Mouse (Mus musculus) limb, embryonic 11.5 days (tissue): Measurements from ENCODE around the gene Abca1. TPM values are rescaled to one million over a fixed set of nuclear protein-coding genes. Genes with fewer than 3 reads are reported as not detected.

Experiments
- ATAC-seq: fragments of 200-750 bp; cut with Nextera tagmentation; 2 replicates; pipeline ENCODE4 v1.8.0; 2017; ENCODE audit warnings: low read depth; ENCODE audit not compliant: insufficient number of reproducible peaks, low FRiP score, low TSS enrichment
- DNase-seq: peaks from one replicate; pipeline ENCODE4 v3.0.0-alpha.2; 2015; ENCODE audit warnings: low spot score
- H3K27ac ChIP-seq: fragments of 300-500 bp; sonication (generic); replicated peaks from 2 replicates; pipeline ENCODE4 v1.5.1; 2014; ENCODE audit warnings: low read depth, mild to moderate bottlenecking, low read length
- H3K27me3 ChIP-seq: fragments of 300-500 bp; sonication (generic); 2 replicates; pipeline ENCODE4 v1.6.1; 2014; ENCODE audit warnings: mild to moderate bottlenecking, low read length, mixed read lengths; ENCODE audit not compliant: control insufficient read depth, insufficient read depth
- H3K36me3 ChIP-seq: fragments of 300-500 bp; sonication (generic); 2 replicates; pipeline ENCODE4 v1.6.1; 2014; ENCODE audit warnings: mild to moderate bottlenecking, low read length, moderate library complexity, mixed read lengths; ENCODE audit not compliant: control insufficient read depth, insufficient read depth
- H3K4me1 ChIP-seq: fragments of 300-500 bp; sonication (generic); 2 replicates; pipeline ENCODE4 v1.6.1; 2014; ENCODE audit warnings: low read length, mixed read lengths; ENCODE audit not compliant: control insufficient read depth, insufficient read depth
- H3K4me2 ChIP-seq: fragments of 300-500 bp; sonication (generic); 2 replicates; pipeline ENCODE4 v1.6.1; 2014; ENCODE audit warnings: low read depth, mild to moderate bottlenecking, moderate library complexity; ENCODE audit not compliant: severe bottlenecking
- H3K4me3 ChIP-seq: fragments of 300-500 bp; sonication (generic); 2 replicates; pipeline ENCODE4 v1.5.1; 2014; ENCODE audit warnings: low read depth, low read length
- H3K9ac ChIP-seq: fragments of 300-500 bp; sonication (generic); 2 replicates; pipeline ENCODE4 v1.6.1; 2014; ENCODE audit warnings: mild to moderate bottlenecking, low read length
- H3K9me3 ChIP-seq: fragments of 300-500 bp; sonication (generic); 2 replicates; pipeline ENCODE4 v1.6.1; 2016; ENCODE audit warnings: low read length; ENCODE audit not compliant: control insufficient read depth
- WGBS: fragments of 180-500 bp; shearing (Covaris S2); extraction: QIAGEN DNeasy Blood & Tissue Kit; methylation state at CpG from one replicate; pipeline ENCODE4 v1.1.7; 2014; 5-methylcytosine and 5-hydroxymethylcytosine counted together
- polyA plus RNA-seq: library from polyadenylated mRNA; unstranded; fragments of >200 nt; fragmentation: Nextera tagmentation; extraction: Ambion mirVana; gene quantifications from 2 replicates; pipeline ENCODE4 v1.2.1, GENCODE M21; 2014

Abca1 gene
- polyA plus RNA-seq, 1 experiment from 2014 or later = 4.5 TPM

DNA sequence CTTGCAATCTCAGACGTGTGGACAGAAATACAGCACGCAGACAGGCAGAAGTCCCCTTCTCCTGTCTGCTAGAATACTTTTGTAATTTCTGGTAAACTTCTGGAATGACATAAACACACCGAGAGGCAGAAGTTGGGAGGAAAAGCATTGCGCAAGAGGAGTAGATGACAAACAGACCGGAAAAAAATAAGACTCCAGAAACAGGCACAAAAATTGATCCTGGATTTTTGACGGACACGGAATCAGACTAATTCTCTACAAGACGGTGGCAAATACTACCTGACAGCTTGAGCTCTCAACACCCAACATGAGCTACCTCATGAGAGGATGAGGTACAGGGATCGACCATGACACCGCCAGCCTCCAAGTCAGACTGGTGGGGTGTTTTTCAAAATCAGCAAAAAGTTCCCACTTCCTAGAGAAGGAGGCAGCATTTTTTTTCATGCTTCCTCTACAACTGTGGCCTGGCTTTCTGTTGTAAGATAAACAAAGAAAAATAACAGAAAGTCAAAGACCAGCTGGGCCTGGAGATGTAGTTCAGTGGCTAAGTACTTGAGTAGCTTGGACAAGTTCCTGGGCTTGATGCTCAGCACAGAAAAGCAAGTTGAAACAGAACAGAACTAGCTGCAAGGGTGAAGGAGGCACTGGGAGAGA is 34.7 kb downstream of the Abca1 start:
- 94% methylated on average over 10 of the region's 10 CpGs for WGBS
- no peak for DNase-seq
- H3K27ac ChIP-seq = no peak overlapping the region

DNA sequence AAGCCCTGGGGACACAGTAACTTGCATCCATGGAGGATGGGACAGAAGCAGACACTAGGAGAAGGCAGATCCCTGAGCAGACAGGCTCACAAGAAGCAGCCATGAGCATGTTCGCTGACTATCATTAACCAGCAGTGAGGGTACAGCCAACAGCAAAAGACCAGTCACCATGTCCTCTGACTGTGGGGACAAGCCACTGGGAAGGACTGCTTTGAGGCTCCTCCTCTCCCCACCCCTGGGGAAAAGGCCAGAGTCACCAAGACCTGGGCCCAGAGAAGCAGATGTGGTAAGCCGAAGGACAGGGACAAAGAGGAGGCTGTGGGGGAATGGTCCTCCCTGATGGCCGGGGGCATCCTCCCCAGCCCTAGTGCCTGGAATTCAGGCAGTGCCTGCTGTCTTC is 37.4 kb downstream of the Abca1 start:
- WGBS = 84% methylated on average over 3 of the region's 3 CpGs
- H3K27me3 ChIP-seq = no peaks in the 10 kb centered on the region

More for the DNA sequence above, 34.7 kb downstream of the Abca1 start:
- ATAC-seq = no peak
- no peaks in the 10 kb centered on the region for H3K4me1 ChIP-seq
- H3K9ac ChIP-seq = no peak overlapping the region
- H3K27me3 ChIP-seq = no peaks in the 10 kb centered on the region
- peaks cover 3% of the 10 kb centered on the region; the same call in 1 of the 2 replicates for H3K36me3 ChIP-seq
- H3K4me2 ChIP-seq = no peak overlapping the region
- no peaks in the 10 kb centered on the region for H3K9me3 ChIP-seq
- no peak overlapping the region for H3K4me3 ChIP-seq

DNA sequence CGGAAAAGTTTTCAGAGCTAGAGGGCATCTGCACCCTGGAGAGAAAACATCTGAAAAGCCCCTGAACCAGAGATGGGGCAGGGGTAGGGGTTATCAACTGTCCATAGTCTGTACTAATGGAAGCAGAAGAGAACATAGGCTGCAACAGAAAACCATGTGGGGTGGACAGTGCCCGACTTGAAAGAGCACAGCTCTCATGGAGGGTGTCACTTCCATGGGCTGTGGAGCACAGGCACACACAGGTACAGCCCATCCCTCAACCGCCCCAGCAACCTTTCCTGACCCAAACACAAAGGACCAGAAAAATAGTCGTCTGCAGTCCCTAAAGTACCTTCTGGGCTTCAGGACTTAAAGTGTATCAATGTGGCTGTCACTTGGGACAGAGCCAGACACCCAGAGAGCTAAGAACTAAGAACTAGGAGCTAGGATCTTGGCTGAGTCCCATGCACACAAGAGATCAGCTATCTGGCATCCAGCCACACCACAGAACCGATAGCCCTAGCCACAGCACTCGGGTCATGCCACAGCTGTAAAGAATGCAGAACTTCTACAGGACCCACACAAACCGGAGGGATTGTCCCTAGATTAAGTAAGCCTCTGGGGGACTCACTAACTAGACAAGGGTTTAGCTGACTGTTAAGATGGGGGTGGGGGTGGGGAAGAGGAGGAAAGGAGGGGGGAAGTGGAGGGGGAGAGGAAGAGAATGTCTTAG is 38.0 kb downstream of the Abca1 start:
- 81% methylated on average over 7 of the region's 7 CpGs for WGBS
- Histone ChIP-seq H3K27me3 (no peaks in the 10 kb centered on the region), H3K9me3 (no peaks in the 10 kb centered on the region), H3K27ac (no peak overlapping the region), H3K4me2 (no peak overlapping the region), H3K4me1 (no peaks in the 10 kb centered on the region), H3K9ac (no peak overlapping the region), H3K36me3 (no peaks in the 10 kb centered on the region; the same call in 1 of the 2 replicates), H3K4me3 (no peak overlapping the region)
- no peak for ATAC-seq
- no peak for DNase-seq

More for the DNA sequence above, 37.4 kb downstream of the Abca1 start:
- Histone ChIP-seq H3K4me1 (no peaks in the 10 kb centered on the region), H3K4me2 (no peak overlapping the region), H3K9ac (no peak overlapping the region), H3K27ac (no peak overlapping the region), H3K36me3 (peaks cover 1% of the 10 kb centered on the region; the same call in 1 of the 2 replicates), H3K9me3 (no peaks in the 10 kb centered on the region), H3K4me3 (no peak overlapping the region)
- DNase-seq (no peak), ATAC-seq (no peak)

DNA sequence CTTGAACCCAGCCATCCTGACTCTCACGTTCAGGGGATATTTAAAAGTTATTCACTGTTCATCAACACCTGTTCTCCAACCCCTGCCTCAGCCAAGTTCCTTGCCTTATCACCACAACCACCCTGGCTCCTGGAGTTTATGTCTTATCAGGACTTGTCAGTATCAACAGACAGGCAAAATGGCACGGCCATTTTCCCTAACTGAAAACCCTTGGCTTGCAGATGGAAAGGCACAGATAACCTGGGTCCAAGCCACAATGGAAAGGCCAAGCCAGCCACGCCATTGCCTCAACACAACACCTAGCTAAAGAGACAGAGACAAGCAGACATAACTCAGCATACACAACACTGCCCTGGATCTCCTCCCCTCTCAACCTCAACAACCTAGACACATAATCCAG is 38.6 kb downstream of the Abca1 start:
- Histone ChIP-seq H3K27me3 (no peaks in the 10 kb centered on the region), H3K4me2 (no peak overlapping the region), H3K4me1 (no peaks in the 10 kb centered on the region), H3K36me3 (no peaks in the 10 kb centered on the region), H3K9me3 (no peaks in the 10 kb centered on the region), H3K9ac (no peak overlapping the region), H3K4me3 (no peak overlapping the region), H3K27ac (no peak overlapping the region)
- 92% methylated on average over 3 of the region's 3 CpGs for WGBS
- DNase-seq = no peak
- no peak for ATAC-seq

DNA sequence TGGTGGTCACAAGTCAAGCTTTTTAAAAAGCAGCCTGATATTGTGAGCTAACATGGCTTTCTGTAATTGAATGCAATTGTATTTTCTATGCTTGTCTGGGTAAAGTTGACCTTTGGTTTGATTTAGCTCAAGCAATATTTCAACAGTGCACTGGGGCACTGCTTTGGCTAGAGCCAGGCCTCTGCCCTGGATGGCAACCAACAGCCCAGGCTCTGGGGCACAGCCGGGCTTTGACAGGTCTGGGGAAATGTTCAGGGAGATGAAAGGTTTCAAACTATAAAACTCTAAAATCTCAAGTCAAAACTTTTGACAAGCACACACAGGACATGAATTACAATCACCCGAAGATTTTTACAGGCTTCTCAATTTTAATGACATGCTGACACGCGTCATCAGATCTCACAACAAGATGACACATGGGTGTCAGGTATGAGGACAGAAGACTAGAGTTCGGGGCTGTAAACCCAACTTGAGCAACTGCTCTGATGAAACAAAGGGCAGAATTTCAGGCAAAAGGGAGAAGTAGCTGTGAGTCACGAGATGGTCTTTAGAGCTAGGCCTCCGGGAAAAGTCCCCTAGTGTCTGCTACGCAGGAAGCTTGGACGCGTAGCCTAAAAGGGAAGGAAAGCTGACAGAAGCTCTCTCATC is 39.5 kb downstream of the Abca1 start:
- Histone ChIP-seq H3K4me3 (no peak overlapping the region), H3K27me3 (no peaks in the 10 kb centered on the region), H3K4me2 (no peak overlapping the region), H3K4me1 (no peaks in the 10 kb centered on the region), H3K9ac (no peak overlapping the region), H3K36me3 (no peaks in the 10 kb centered on the region), H3K9me3 (no peaks in the 10 kb centered on the region), H3K27ac (no peak overlapping the region)
- WGBS = 86% methylated on average over 10 of the region's 10 CpGs
- DNase-seq = no peak
- no peak for ATAC-seq

DNA sequence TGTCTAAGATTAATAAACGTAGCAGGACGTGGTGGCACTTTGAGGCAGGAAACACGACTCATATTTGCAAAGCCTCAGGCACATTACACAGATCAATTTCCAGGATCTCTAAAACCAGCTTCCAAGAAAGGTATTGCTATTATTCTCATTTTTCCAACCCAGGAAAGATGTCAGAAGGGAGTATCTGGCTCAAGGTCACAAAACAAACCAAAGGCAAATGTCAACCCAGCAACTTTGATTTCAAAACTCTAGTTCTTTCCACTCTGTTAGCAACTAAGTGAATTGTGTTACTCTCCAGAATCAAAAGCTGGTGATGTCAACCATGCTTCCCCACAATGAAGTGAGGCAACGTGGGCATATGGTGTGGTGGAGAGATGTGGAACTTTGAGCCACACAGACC is 41.1 kb downstream of the Abca1 start:
- no peak overlapping the region for H3K27ac ChIP-seq
- ATAC-seq = no peak
- no peak for DNase-seq
- no peaks in the 10 kb centered on the region for H3K4me1 ChIP-seq
- H3K27me3 ChIP-seq = no peaks in the 10 kb centered on the region
- H3K4me2 ChIP-seq = no peak overlapping the region
- H3K4me3 ChIP-seq = no peak overlapping the region
- no peak overlapping the region for H3K9ac ChIP-seq
- 78% methylated on average over 4 of the region's 4 CpGs for WGBS
- H3K9me3 ChIP-seq = no peaks in the 10 kb centered on the region
- no peaks in the 10 kb centered on the region for H3K36me3 ChIP-seq

DNA sequence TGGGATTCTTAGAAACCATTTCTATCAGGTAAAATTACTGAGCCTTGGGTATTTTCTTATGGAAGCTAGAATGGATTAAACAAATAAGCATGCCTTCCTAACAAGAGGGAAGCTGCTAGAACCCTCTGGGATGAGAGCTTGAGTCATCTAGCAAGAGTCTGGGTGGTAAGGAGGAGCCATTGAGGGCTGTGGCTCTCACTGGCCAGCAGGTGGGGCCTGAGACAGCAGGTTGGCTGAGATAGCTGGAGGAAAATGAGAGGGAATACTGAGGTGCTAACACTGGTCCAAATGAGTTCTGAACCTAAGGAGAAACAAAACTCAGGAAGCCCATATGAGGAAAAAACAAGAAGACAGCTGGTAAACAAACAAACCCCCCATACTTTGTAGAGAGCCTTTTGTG is 42.1 kb downstream of the Abca1 start:
- Histone ChIP-seq H3K36me3 (no peaks in the 10 kb centered on the region), H3K9me3 (no peaks in the 10 kb centered on the region), H3K4me1 (no peaks in the 10 kb centered on the region), H3K27ac (no peak overlapping the region), H3K4me3 (no peak overlapping the region), H3K9ac (no peak overlapping the region), H3K4me2 (no peak overlapping the region), H3K27me3 (no peaks in the 10 kb centered on the region)
- DNase-seq (no peak), ATAC-seq (no peak)

DNA sequence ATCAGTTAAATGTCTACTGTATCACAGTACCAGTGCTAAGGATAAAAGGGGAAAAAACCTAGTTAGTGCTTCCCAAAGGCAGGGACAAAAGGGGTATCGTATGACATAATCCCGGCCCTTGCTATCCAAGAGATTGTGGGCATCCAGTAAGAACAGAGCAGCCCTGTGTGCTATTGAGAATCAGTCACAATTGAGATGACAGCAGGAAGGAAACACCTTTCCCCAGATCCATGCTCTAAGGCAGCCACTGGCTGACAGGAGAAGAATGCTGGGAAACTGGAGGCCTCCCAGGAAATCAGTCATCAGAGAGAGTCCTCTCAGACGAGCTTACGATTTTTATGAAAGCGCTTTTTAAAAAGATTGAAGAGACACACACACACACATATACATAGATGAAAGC is 42.6 kb downstream of the Abca1 start:
- H3K9me3 ChIP-seq = no peaks in the 10 kb centered on the region
- no peaks in the 10 kb centered on the region for H3K36me3 ChIP-seq
- ATAC-seq (no peak), DNase-seq (no peak)
- no peak overlapping the region for H3K4me3 ChIP-seq
- 73% methylated on average over 5 of the region's 5 CpGs for WGBS
- H3K9ac ChIP-seq = no peak overlapping the region
- no peaks in the 10 kb centered on the region for H3K4me1 ChIP-seq
- no peak overlapping the region for H3K27ac ChIP-seq
- no peaks in the 10 kb centered on the region for H3K27me3 ChIP-seq
- H3K4me2 ChIP-seq = no peak overlapping the region
